Mouse (Mus musculus) kidney, postnatal 14 days (tissue): ENCODE results near the gene Phldb2.
A peak's percentile ranks its signal among the peaks of the same experiment; 100 is the strongest.

Experiments
- DNase-seq: peaks from one replicate; pipeline ENCODE4 v3.0.0; 2022; ENCODE audit warnings: mixed read lengths

The Phldb2 gene

GRCm38 (mm10) chr16:45787650-45788049 lies 165.7 kb downstream of the Phldb2 start:
- DNase-seq, result no peak

GRCm38 (mm10) chr16:45786639-45787038 lies 166.8 kb downstream of the Phldb2 start:
- DNase-seq, result peak; percentile 28

- no peak for DNase-seq
These were observed 173.4 kb downstream of the Phldb2 start for GRCm38 (mm10) chr16:45780001-45780400.

GRCm38 (mm10) chr16:45774813-45775212 lies 178.6 kb downstream of the Phldb2 start:
- DNase-seq, result no peak

GRCm38 (mm10) chr16:45770914-45771313 lies 182.5 kb downstream of the Phldb2 start:
- no peak for DNase-seq

GRCm38 (mm10) chr16:45767853-45768640 lies 185.4 kb downstream of the Phldb2 start:
- DNase-seq, result no peak

- DNase-seq, result no peak
These were observed 186.0 kb downstream of the Phldb2 start for GRCm38 (mm10) chr16:45767434-45767833.

- DNase-seq, result no peak
These were observed 187.4 kb downstream of the Phldb2 start for GRCm38 (mm10) chr16:45765801-45766494.

- DNase-seq, result no peak
These were observed 188.3 kb downstream of the Phldb2 start for GRCm38 (mm10) chr16:45765102-45765501.

GRCm38 (mm10) chr16:45762859-45763505 lies 190.4 kb downstream of the Phldb2 start:
- DNase-seq, result no peak

GRCm38 (mm10) chr16:45761425-45761824 lies 192.0 kb downstream of the Phldb2 start:
- no peak for DNase-seq

- peak; percentile 38 for DNase-seq
These were observed 194.6 kb downstream of the Phldb2 start for GRCm38 (mm10) chr16:45758726-45759269.

GRCm38 (mm10) chr16:45757421-45758078 lies 195.8 kb downstream of the Phldb2 start:
- peak; percentile 83 for DNase-seq

- DNase-seq, result peak; percentile 68
These were observed 196.5 kb downstream of the Phldb2 start for GRCm38 (mm10) chr16:45756855-45757254.

GRCm38 (mm10) chr16:45743591-45744144 lies 209.7 kb downstream of the Phldb2 start:
- no peak for DNase-seq

GRCm38 (mm10) chr16:45742615-45743476 lies 210.6 kb downstream of the Phldb2 start, which contains the start of gene Abhd10:
TSS of gene Abhd10 (minus strand) at chr16:45742955.
- peak; percentile 97 for DNase-seq

GRCm38 (mm10) chr16:45737880-45738279 lies 215.5 kb downstream of the Phldb2 start:
- no peak for DNase-seq

GRCm38 (mm10) chr16:45736724-45737123 lies 216.7 kb downstream of the Phldb2 start:
- DNase-seq, result no peak

GRCm38 (mm10) chr16:45729163-45729562 lies 224.2 kb downstream of the Phldb2 start:
- peak; percentile 62 for DNase-seq

GRCm38 (mm10) chr16:45724742-45725102 lies 228.7 kb downstream of the Phldb2 start:
- no peak for DNase-seq

GRCm38 (mm10) chr16:45724061-45724741 lies 229.2 kb downstream of the Phldb2 start, which contains the start of gene Tagln3:
TSS of gene Tagln3 (minus strand) at chr16:45724608.
- peak; percentile 22 for DNase-seq
